Mouse (Mus musculus) CH12.LX (cell line): Measurements from ENCODE around the gene Tacr1. TPM values are rescaled to one million over a fixed set of nuclear protein-coding genes. Genes with fewer than 3 reads are reported as not detected.

Source experiments
- DNase-seq: peaks from one replicate; pipeline ENCODE4 v3.0.0-alpha.2; 2013; ENCODE audit errors: extremely low read depth
- H3K27ac ChIP-seq: 2 replicates; pipeline ENCODE4 v1.5.1; 2012; ENCODE audit warnings: low read depth, mild to moderate bottlenecking, control low read depth, moderate library complexity; ENCODE audit not compliant: insufficient read depth
- H3K27me3 ChIP-seq: replicated peaks from 2 replicates; pipeline ENCODE3; 2012; ENCODE audit warnings: inconsistent platforms
- H3K36me3 ChIP-seq, 2 experiments: replicated peaks in 1 of 2; 2 replicates each; pipeline versions ENCODE3 to v1.6.1; 2012; ENCODE audit warnings: inconsistent platforms in 1 of 2, low read length in 1 of 2, mild to moderate bottlenecking in 1 of 2, mixed read lengths in 1 of 2, moderate library complexity in 1 of 2; ENCODE audit not compliant: control insufficient read depth in 1 of 2, insufficient read depth in 1 of 2
- H3K4me1 ChIP-seq, 2 experiments: 2 replicates each; pipeline ENCODE4 v1.6.1; 2012; ENCODE audit warnings: inconsistent platforms in 1 of 2, moderate library complexity in 1 of 2; ENCODE audit not compliant: insufficient read depth in 2 of 2, control insufficient read depth in 1 of 2
- H3K4me2 ChIP-seq: 2 replicates; pipeline ENCODE4 v1.6.1; 2012; ENCODE audit warnings: low read depth, mild to moderate bottlenecking, control low read depth; ENCODE audit not compliant: poor library complexity, insufficient read depth, severe bottlenecking
- H3K4me3 ChIP-seq, 3 experiments: fragments of 150-350 bp in 1 of 3; sonication (generic) in 1 of 3; replicated peaks in 1 of 3; 2 replicates each; pipeline versions ENCODE3 to v1.5.1; 2011 to 2012; ENCODE audit warnings: low read depth in 2 of 3, low read length in 2 of 3, mild to moderate bottlenecking in 2 of 3, moderate library complexity in 2 of 3, control low read depth in 1 of 3, improper control_type of control experiment in 1 of 3, inconsistent platforms in 1 of 3, mixed read lengths in 1 of 3; ENCODE audit not compliant: poor library complexity in 1 of 3
- H3K79me2 ChIP-seq: replicated peaks from 2 replicates; pipeline ENCODE4 v1.6.1; 2012; ENCODE audit warnings: mild to moderate bottlenecking, moderate library complexity; ENCODE audit not compliant: control insufficient read depth, poor library complexity, insufficient read depth, severe bottlenecking; ENCODE audit errors: extremely low read depth
- H3K9ac ChIP-seq: 2 replicates; pipeline ENCODE4 v1.6.1; 2012; ENCODE audit warnings: low read depth, mild to moderate bottlenecking, control low read depth, moderate library complexity; ENCODE audit not compliant: insufficient read depth
- H3K9me3 ChIP-seq: replicated peaks from 2 replicates; pipeline ENCODE3; 2012; ENCODE audit warnings: low read length, inconsistent platforms, mixed read lengths
- BHLHE40 ChIP-seq: IDR thresholded peaks from 2 replicates; pipeline ENCODE4 v1.6.1; 2011; ENCODE audit warnings: mild to moderate bottlenecking, low read depth, low read length, improper control_type of control experiment
- CHD1 ChIP-seq: IDR thresholded peaks from 2 replicates; pipeline ENCODE4 v1.6.1; 2012; ENCODE audit warnings: low read depth, low read length, improper control_type of control experiment, inconsistent platforms
- CTCF ChIP-seq, 2 experiments: IDR thresholded peaks in 1 of 2; conservative IDR thresholded peaks in 1 of 2; 2 replicates each; pipeline ENCODE4 v1.5.1; 2011 to 2012; ENCODE audit warnings: low read depth in 2 of 2, low read length in 2 of 2, improper control_type of control experiment in 1 of 2, inconsistent platforms in 1 of 2, mild to moderate bottlenecking in 1 of 2, moderate library complexity in 1 of 2
- E2F4 ChIP-seq: IDR thresholded peaks from 2 replicates; pipeline ENCODE4 v1.6.1; 2011; ENCODE audit warnings: low read depth, low read length, improper control_type of control experiment; ENCODE audit not compliant: insufficient replicate concordance
- EP300 ChIP-seq: IDR thresholded peaks from 2 replicates; pipeline ENCODE4 v1.6.1; 2011; ENCODE audit warnings: low read length, improper control_type of control experiment
- JUN ChIP-seq: IDR thresholded peaks from 2 replicates; pipeline ENCODE4 v1.6.1; 2011; ENCODE audit warnings: low read depth, mild to moderate bottlenecking, low read length, improper control_type of control experiment, moderate library complexity; ENCODE audit not compliant: insufficient read depth
- JUND ChIP-seq: conservative IDR thresholded peaks from 2 replicates; pipeline ENCODE4 v1.6.1; 2011; ENCODE audit warnings: low read depth, low read length, improper control_type of control experiment
- MAX ChIP-seq: IDR thresholded peaks from 2 replicates; pipeline ENCODE4 v1.6.1; 2011; ENCODE audit warnings: low read length, improper control_type of control experiment
- NELFE ChIP-seq: IDR thresholded peaks from 2 replicates; pipeline ENCODE4 v1.6.1; 2011; ENCODE audit warnings: low read depth, low read length, improper control_type of control experiment
- SIN3A ChIP-seq: IDR thresholded peaks from 2 replicates; pipeline ENCODE4 v1.6.1; 2012; ENCODE audit warnings: low read length, improper control_type of control experiment, inconsistent platforms
- SMC3 ChIP-seq: IDR thresholded peaks from 2 replicates; pipeline ENCODE4 v1.6.1; 2011; ENCODE audit warnings: low read depth, low read length, improper control_type of control experiment
- TBP ChIP-seq: conservative IDR thresholded peaks from 2 replicates; pipeline ENCODE4 v1.6.1; 2011; ENCODE audit warnings: low read depth, low read length, improper control_type of control experiment
- USF2 ChIP-seq: conservative IDR thresholded peaks from 2 replicates; pipeline ENCODE4 v1.6.1; 2011; ENCODE audit warnings: low read depth, low read length, improper control_type of control experiment
- ZC3H11A ChIP-seq: IDR thresholded peaks from 2 replicates; pipeline ENCODE4 v1.6.1; 2012; ENCODE audit warnings: low read depth, mild to moderate bottlenecking, inconsistent platforms, low read length, improper control_type of control experiment
- ZKSCAN1 ChIP-seq: IDR thresholded peaks from 2 replicates; pipeline ENCODE4 v1.6.1; 2012; ENCODE audit warnings: low read depth, inconsistent platforms, low read length, improper control_type of control experiment, borderline replicate concordance
- ZMIZ1 ChIP-seq: IDR thresholded peaks from 2 replicates; pipeline ENCODE4 v1.6.1; 2012; ENCODE audit warnings: low read depth, mild to moderate bottlenecking, inconsistent platforms, low read length, improper control_type of control experiment
- dilution Hi-C: fragments of 300-500 bp; cut with MboI; formaldehyde crosslinking; loops from 2 replicates; pipeline ENCODE4 v1.14.3; 2020; ENCODE audit warnings: low sequenced_read_pairs; ENCODE audit not compliant: extremely low pct_unique_long_range_greater_than_20kb, extremely low pct_ligation_motif_present
- in situ Hi-C: fragments of 300-500 bp; cut with MboI; formaldehyde crosslinking; loops from 3 replicates; pipeline ENCODE4 v1.14.3; 2019; ENCODE audit warnings: low sequenced_read_pairs, low pct_ligation_motif_present, low pct_unique_long_range_greater_than_20kb, mixed read lengths
- polyA plus RNA-seq: library from polyadenylated mRNA; unstranded; fragments of >175 nt; gene quantifications from 2 replicates; pipeline ENCODE4 v1.2.1, GENCODE M21; 2012; ENCODE audit warnings: low read depth; ENCODE audit not compliant: insufficient read length
- total RNA-seq, 2 experiments: library from RNA; depleted of rRNA; stranded (reverse); fragments of 300-350 nt in 1 of 2; fragments of >200 nt in 1 of 2; gene quantifications; 2 replicates each; pipeline ENCODE4 v1.2.3; 2012 to 2014

Gene Tacr1
- total and polyA plus RNA-seq, 3 experiments = not detected

- in situ Hi-C loops (no loop called here), dilution Hi-C loops (no loop called here)
- Histone ChIP-seq H3K4me2 (no peak overlapping the region), H3K79me2 (no peaks in the 10 kb centered on the region), H3K27ac (no peak overlapping the region), H3K9me3 (peaks cover 6% of the 10 kb centered on the region), H3K9ac (no peak overlapping the region), H3K4me1 (no peaks in the 10 kb centered on the region), H3K27me3 (peaks cover 28% of the 10 kb centered on the region), H3K4me3 (no peak overlapping the region), H3K36me3 (no peaks in the 10 kb centered on the region)
- no peak for DNase-seq
- TF ChIP-seq USF2 (no peak), ZC3H11A (no peak), E2F4 (no peak), BHLHE40 (no peak), SIN3A (no peak), CHD1 (no peak), MAX (no peak)
Observed at GRCm38 (mm10) chr6:82420222-82420621, 18.1 kb downstream of the Tacr1 start.

DNA sequence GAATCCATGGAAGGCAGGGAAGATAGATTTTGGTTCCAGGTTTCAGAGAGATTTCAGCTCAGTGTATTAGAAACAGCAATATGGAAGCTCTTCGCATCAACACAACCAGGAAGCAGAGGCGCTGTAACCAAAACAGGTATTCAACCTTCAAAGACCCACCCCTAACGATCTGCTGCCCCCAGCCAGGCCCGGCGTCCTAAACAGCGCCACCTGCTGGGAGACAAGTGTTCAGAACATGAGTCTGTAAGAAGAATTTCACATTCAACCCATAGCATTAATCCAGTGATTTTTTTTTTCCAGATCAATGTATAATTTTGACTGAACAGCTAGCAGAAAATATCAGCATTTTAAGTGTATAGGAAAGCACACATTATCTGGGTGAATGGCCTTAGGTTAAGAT is 26.8 kb downstream of the Tacr1 start:
- Histone ChIP-seq H3K4me2 (no peak overlapping the region), H3K27me3 (peaks cover 39% of the 10 kb centered on the region), H3K27ac (no peak overlapping the region), H3K4me1 (no peaks in the 10 kb centered on the region), H3K79me2 (no peaks in the 10 kb centered on the region), H3K9me3 (peaks cover 2% of the 10 kb centered on the region), H3K4me3 (no peak overlapping the region), H3K36me3 (no peaks in the 10 kb centered on the region), H3K9ac (no peak overlapping the region)
- peak; percentile 8 for DNase-seq
- dilution Hi-C loops = no loop called here
- peak; percentile 20; the same call in 1 of the 2 replicates for TF ChIP-seq SMC3
- TF ChIP-seq CTCF (conservative IDR thresholded peaks at IDR 0.05 in 1 of 2, IDR thresholded peaks at IDR 0.05 in 1 of 2; ENCODE audit: low read depth in 2 of 2, low read length in 2 of 2) = peak; percentile 16 to 50; a peak in 2 of 4 replicates
- no peak for TF ChIP-seq ZC3H11A
- in situ Hi-C loops = no loop called here

GRCm38 (mm10) chr6:82429766-82430165 is 27.6 kb downstream of the Tacr1 start:
- no peak overlapping the region for H3K27ac ChIP-seq
- no peak overlapping the region for H3K9ac ChIP-seq
- peaks cover 42% of the 10 kb centered on the region for H3K27me3 ChIP-seq
- no peak for DNase-seq
- TF ChIP-seq BHLHE40 (no peak), ZKSCAN1 (no peak), NELFE (no peak), E2F4 (no peak), ZMIZ1 (no peak), TBP (no peak), CHD1 (no peak), JUN (no peak), JUND (no peak), EP300 (no peak)
- no peak overlapping the region for H3K4me3 ChIP-seq
- no peaks in the 10 kb centered on the region for H3K36me3 ChIP-seq
- no peaks in the 10 kb centered on the region for H3K4me1 ChIP-seq
- no peaks in the 10 kb centered on the region for H3K79me2 ChIP-seq
- in situ Hi-C loops = no loop called here
- dilution Hi-C loops = no loop called here
- no peaks in the 10 kb centered on the region for H3K9me3 ChIP-seq
- H3K4me2 ChIP-seq = no peak overlapping the region
